Mouse (Mus musculus) small intestine, adult 2 months (tissue): ENCODE results near the gene Mterf1a.
"Not testable (repeated sequence)": the region's sequence is repeated elsewhere in the genome, so short reads cannot be mapped to it uniquely, and the experiment has no call there.

ENCODE experiments used
- CTCF ChIP-seq: fragments of 200-500 bp; IDR thresholded peaks from 2 replicates; pipeline ENCODE4 v1.5.1; 2012; ENCODE audit warnings: low read depth, mild to moderate bottlenecking, control low read depth, inconsistent platforms, low read length, moderate library complexity, mixed read lengths; ENCODE audit not compliant: insufficient replicate concordance, insufficient read length; ENCODE audit errors: extremely low read depth
- POLR2A ChIP-seq: fragments of 200-500 bp; IDR thresholded peaks from 2 replicates; pipeline ENCODE4 v1.6.1; 2012; ENCODE audit warnings: low read depth, mild to moderate bottlenecking, control low read depth, inconsistent platforms, low read length, moderate library complexity

DNA sequence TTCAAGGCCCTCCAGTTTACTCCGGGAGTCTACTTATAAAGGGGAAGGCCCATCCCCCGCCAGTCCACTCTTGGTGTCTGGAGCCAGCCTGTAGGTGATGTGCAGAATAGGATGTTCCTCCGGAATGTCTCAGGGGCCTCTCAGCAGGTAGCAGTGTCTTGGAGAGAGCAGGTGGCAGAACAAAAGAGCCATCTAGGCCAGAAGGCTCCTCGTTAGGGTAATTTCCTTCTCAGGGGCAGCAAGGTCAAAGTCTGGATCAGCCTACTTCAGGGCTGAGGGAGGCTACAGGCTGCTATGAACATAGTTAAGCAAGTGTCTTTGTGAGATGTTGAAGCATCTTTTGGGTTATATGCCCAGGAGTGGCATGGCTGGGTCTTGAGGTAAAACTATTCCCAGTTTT lies 49.4 kb upstream of the Mterf1a start:
- not testable (repeated sequence) for TF ChIP-seq CTCF, POLR2A
